Mouse (Mus musculus) c-Kit-negative CD71-positive TER-119-positive erythroid progenitor cells, embryonic 14.5 days (primary cell): Measurements from ENCODE around the gene Olfr630.
A peak's percentile ranks its signal among the peaks of the same experiment; 100 is the strongest.
"Not testable (repeated sequence)": the region's sequence is repeated elsewhere in the genome, so short reads cannot be mapped to it uniquely, and the experiment has no call there.

ENCODE experiments used
- DNase-seq: peaks from one replicate; pipeline ENCODE4 v3.0.0-alpha.2; 2013; ENCODE audit warnings: low read depth, low spot score

The Olfr630 gene

GRCm38 (mm10) chr7:103757233-103757632 lies at the start of gene Olfr630:
Olfr630 (minus strand) TSS chr7:103757333.
- no peak for DNase-seq

- DNase-seq, result peak; percentile 84
Measured at GRCm38 (mm10) chr7:103806856-103807255, 49.7 kb upstream of the Olfr630 start.

- peak; percentile 38 for DNase-seq
Measured at GRCm38 (mm10) chr7:103792669-103793388, 35.7 kb upstream of the Olfr630 start.

- DNase-seq, result no peak
Measured at GRCm38 (mm10) chr7:103791721-103792120, 34.6 kb upstream of the Olfr630 start, which contains the start of gene Olfr67. Olfr67 (minus strand) TSS chr7:103791821.

- no peak for DNase-seq
Measured at GRCm38 (mm10) chr7:103779598-103779997, 22.5 kb upstream of the Olfr630 start, which contains the start of gene Olfr68. Olfr68 (minus strand) TSS chr7:103779698.

- not testable (repeated sequence) for DNase-seq
Measured at GRCm38 (mm10) chr7:103777652-103778051, 20.5 kb upstream of the Olfr630 start.

- DNase-seq, result no peak
Measured at GRCm38 (mm10) chr7:103771494-103771893, 14.4 kb upstream of the Olfr630 start, which contains the start of gene Olfr69. Olfr69 (minus strand) TSS chr7:103771594.

GRCm38 (mm10) chr7:103767687-103768086 lies 10.6 kb upstream of the Olfr630 start:
- not testable (repeated sequence) for DNase-seq

- not testable (repeated sequence) for DNase-seq
Measured at GRCm38 (mm10) chr7:103762212-103762611, 5.1 kb upstream of the Olfr630 start.

- no peak for DNase-seq
Measured at GRCm38 (mm10) chr7:103744843-103745242, 12.3 kb downstream of the Olfr630 start, which contains the start of gene Olfr629. Olfr629 (minus strand) TSS chr7:103744943.

- no peak for DNase-seq
Measured at GRCm38 (mm10) chr7:103730074-103730473, 27.1 kb downstream of the Olfr630 start, which contains the start of gene Olfr628. Olfr628 (plus strand) TSS chr7:103730374.

- not testable (repeated sequence) for DNase-seq
Measured at GRCm38 (mm10) chr7:103716398-103716797, 40.7 kb downstream of the Olfr630 start.

- DNase-seq, result no peak
Measured at GRCm38 (mm10) chr7:103714371-103714770, 42.8 kb downstream of the Olfr630 start, which contains the start of gene Olfr243. Olfr243 (plus strand) TSS chr7:103714671.

GRCm38 (mm10) chr7:103712024-103712423 lies 45.1 kb downstream of the Olfr630 start:
- peak; percentile 11 for DNase-seq
